ENCODE assay signal across 10 mouse cellular contexts in genomic region chr7:43482090-43482716, GRCm38 (mm10). TPM values are rescaled to one million over a fixed set of nuclear protein-coding genes. Genes with fewer than 3 reads are reported as not detected.
DNase-seq lines count a peak whose midpoint lies in the region; ATAC-seq lines count a peak whose summit lies in the region.
"Had no signal": no experiment of that assay in that cellular context is flagged by ENCODE, and none has a peak within 500 bp of the region (broad histone marks: within the 10 kb centered on the region; RNA-seq: fewer than 3 reads in every experiment).

No protein-coding gene starts in this region.

- WGBS in heart, embryonic 15.5 days: 53% methylated on average over 8 of the region's 8 CpGs

- no peaks in the 10 kb centered on the region for H3K9me3 ChIP-seq in heart, embryonic 15.5 days (replicated peaks)
- H3K9me3 ChIP-seq: megakaryocyte, embryonic 14.5 days had no signal

- H3K9ac ChIP-seq in heart, embryonic 15.5 days: no peak overlapping the region

- peak; percentile 42 for ATAC-seq in heart, embryonic 15.5 days (replicated peaks; ENCODE audit: insufficient number of reproducible peaks, insufficient read depth, low FRiP score, low read depth)
- ATAC-seq in erythroblast, adult 5-6 weeks (replicated peaks; ENCODE audit: low FRiP score, poor library complexity, severe bottlenecking): no peak

- H3K27ac ChIP-seq in heart, embryonic 15.5 days: no peak overlapping the region

- H3K27me3 ChIP-seq in heart, embryonic 15.5 days: peaks cover 19% of the 10 kb centered on the region

- peaks cover 7% of the 10 kb centered on the region for H3K4me1 ChIP-seq in heart, embryonic 15.5 days (replicated peaks)

- no peak for DNase-seq in heart, adult 9 months (ENCODE audit: low spot score in 2 of 2)
- peak; percentile 50 for DNase-seq in testis, postnatal 10 days (ENCODE audit: low spot score)
- no peak for DNase-seq in testis, postnatal 14 days (ENCODE audit: low spot score)
- DNase-seq in kidney, postnatal 25 days: peak; percentile 32 to 58
- DNase-seq in urinary bladder, adult 18-20 months (ENCODE audit: low spot score in 2 of 2): no peak
- no peak for DNase-seq in layer of hippocampus, adult 18-20 months (ENCODE audit: low spot score in 2 of 2)

- H3K36me3 ChIP-seq in heart, embryonic 15.5 days: no peaks in the 10 kb centered on the region

- H3K4me2 ChIP-seq in heart, embryonic 15.5 days: no peak overlapping the region

- no peak overlapping the region for H3K4me3 ChIP-seq in heart, embryonic 15.5 days
- H3K4me3 ChIP-seq: megakaryocyte, embryonic 14.5 days had no signal

RNA-seq across cellular contexts. Expression of gene Iglon5, which starts 7.7 kb away (rescaled TPM):
- polyA plus RNA-seq in heart, embryonic 15.5 days (2015; fragmentation: Nextera tagmentation; extraction: Ambion mirVana): 0.28 TPM in 1 of 2 replicates, not detected in the other
- total RNA-seq in erythroblast, adult 5-6 weeks (2015; ENCODE audit: low replicate concordance): not detected in 2 replicates
- total RNA-seq in erythroblast, adult 5-6 weeks (2017; ENCODE audit: low replicate concordance): not detected in 2 replicates
- total RNA-seq in layer of hippocampus, adult 18-20 months (2021): 10 to 100 TPM; 21.4 to 23.2 TPM

RNA-seq across cellular contexts. Expression of gene Vsig10l, which starts 19.3 kb away (rescaled TPM):
- 2.9 and 4.4 TPM in 2 replicates for polyA plus RNA-seq in heart, embryonic 15.5 days (2015; fragmentation: Nextera tagmentation; extraction: Ambion mirVana)
- 2.5 and 3.7 TPM in 2 replicates for total RNA-seq in erythroblast, adult 5-6 weeks (2015; ENCODE audit: low replicate concordance)
- 1.3 and 1.4 TPM in 2 replicates for total RNA-seq in erythroblast, adult 5-6 weeks (2017; ENCODE audit: low replicate concordance)
- 1 to 10 TPM; 2.6 to 2.7 TPM for total RNA-seq in layer of hippocampus, adult 18-20 months (2021)

RNA-seq across cellular contexts. Expression of gene 4931406B18Rik, which starts 23.5 kb away (rescaled TPM):
- not detected in 2 replicates for polyA plus RNA-seq in heart, embryonic 15.5 days (2015; fragmentation: Nextera tagmentation; extraction: Ambion mirVana)
- total RNA-seq in erythroblast, adult 5-6 weeks (2015; ENCODE audit: low replicate concordance): not detected in 2 replicates
- not detected in 2 replicates for total RNA-seq in erythroblast, adult 5-6 weeks (2017; ENCODE audit: low replicate concordance)
- total RNA-seq in layer of hippocampus, adult 18-20 months (2021): not detected
- polyA plus RNA-seq: gonadal fat pad, adult 2 months had no signal

RNA-seq across cellular contexts. Expression of gene Gm45233, which starts 38.3 kb away (rescaled TPM):
- 0.31 and 0.43 TPM in 2 replicates for polyA plus RNA-seq in heart, embryonic 15.5 days (2015; fragmentation: Nextera tagmentation; extraction: Ambion mirVana)
- not detected in 2 replicates for total RNA-seq in erythroblast, adult 5-6 weeks (2015; ENCODE audit: low replicate concordance)
- not detected in 2 replicates for total RNA-seq in erythroblast, adult 5-6 weeks (2017; ENCODE audit: low replicate concordance)
- total RNA-seq in layer of hippocampus, adult 18-20 months (2021): 1 to 10 TPM in 1 of 2 experiments, under 1 TPM in 1; 0.82 to 1.1 TPM

RNA-seq across cellular contexts. Expression of gene Etfb, which starts 38.3 kb away (rescaled TPM):
- polyA plus RNA-seq in heart, embryonic 15.5 days (2015; fragmentation: Nextera tagmentation; extraction: Ambion mirVana): 631 and 668 TPM in 2 replicates
- 38.8 and 72.3 TPM in 2 replicates for total RNA-seq in erythroblast, adult 5-6 weeks (2015; ENCODE audit: low replicate concordance)
- 73.2 and 98.0 TPM in 2 replicates for total RNA-seq in erythroblast, adult 5-6 weeks (2017; ENCODE audit: low replicate concordance)
- 10 to 100 TPM; 72.8 to 74.5 TPM for total RNA-seq in layer of hippocampus, adult 18-20 months (2021)

Comparison
In these comparisons a context has a peak if more than half of its experiments do, and no peak if none do; other contexts are left out.
1. DNase-seq: peak in testis, postnatal 10 days (single experiment) and kidney, postnatal 25 days (2 of 2); none in heart, adult 9 months (0 of 2), testis, postnatal 14 days (single experiment), urinary bladder, adult 18-20 months (0 of 2) and layer of hippocampus, adult 18-20 months (0 of 2).
2. RNA of gene Iglon5, which starts 7.7 kb away (total RNA-seq): 21.4 to 23.2 TPM in layer of hippocampus, adult 18-20 months; not detected in erythroblast, adult 5-6 weeks; every median in the first group is over 10 times any median in the second.